ENCODE assay signal across 9 mouse cellular contexts in the genomic region with DNA sequence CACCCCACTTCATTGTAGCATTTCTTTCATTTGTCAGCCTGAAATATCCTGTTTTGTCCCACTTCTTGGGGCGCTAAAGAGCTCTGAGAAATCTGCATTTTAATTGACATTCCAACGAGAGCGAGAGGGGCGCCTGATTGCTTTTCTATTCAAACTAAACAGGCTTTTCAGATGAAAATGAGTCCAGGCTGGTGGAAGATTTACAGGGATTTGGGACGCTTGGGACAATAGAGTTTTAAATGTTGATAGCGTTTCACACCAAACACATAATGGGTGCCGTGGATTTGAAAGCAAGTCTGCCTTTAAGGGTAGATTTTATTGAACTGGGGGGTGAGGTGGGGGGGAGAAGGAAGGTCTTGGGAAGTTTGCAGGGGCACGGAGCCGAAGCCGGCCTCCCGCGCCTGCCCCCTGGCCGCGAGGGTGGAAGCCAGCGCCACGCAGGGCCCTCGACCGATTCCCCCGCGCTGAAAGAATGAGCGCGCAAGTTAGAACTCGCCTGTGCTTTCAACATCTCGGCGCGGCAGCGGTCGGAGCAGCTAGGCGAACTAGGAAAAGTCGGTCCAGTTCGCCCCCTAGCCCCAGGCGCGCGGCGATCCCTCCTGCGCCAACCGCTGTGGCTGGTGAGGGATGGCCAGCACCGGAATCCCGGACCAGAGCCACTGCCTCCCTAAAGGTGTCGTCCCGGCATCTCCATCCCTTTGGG.
DNase-seq lines count a peak whose midpoint lies in the region; ATAC-seq and TF ChIP-seq lines count a peak whose summit lies in the region.
"Had no signal": no experiment of that assay in that cellular context is flagged by ENCODE, and none has a peak within 500 bp of the region (broad histone marks: within the 10 kb centered on the region; RNA-seq: fewer than 3 reads in every experiment).

No protein-coding gene starts in this region.

- no peak for TF ChIP-seq POLR2A in ES-Bruce4 (IDR thresholded peaks at IDR 0.05; ENCODE audit: insufficient read depth, low read length)
- no peak for TF ChIP-seq POLR2A in limb, embryonic 14.5 days (IDR thresholded peaks at IDR 0.05; ENCODE audit: borderline replicate concordance, extremely low read depth, insufficient read depth, insufficient read length)

- under 1% methylated on average over 41 of the region's 41 CpGs for WGBS in forebrain, embryonic 14.5 days
- under 1% methylated on average over 41 of the region's 41 CpGs for WGBS in hindbrain, postnatal 0 days
- under 1% methylated on average over 40 of the region's 41 CpGs for WGBS in limb, embryonic 14.5 days
- WGBS in midbrain, embryonic 15.5 days = under 1% methylated on average over 41 of the region's 41 CpGs

- H3K36me3 ChIP-seq in ES-Bruce4 (ENCODE audit: control insufficient read depth, insufficient read depth, low read length, poor library complexity, severe bottlenecking) = no peaks in the 10 kb centered on the region
- peaks cover 7% of the 10 kb centered on the region; the same call in 1 of the 2 replicates for H3K36me3 ChIP-seq in forebrain, embryonic 14.5 days (ENCODE audit: control insufficient read depth, insufficient read depth, low read length)
- no peaks in the 10 kb centered on the region for H3K36me3 ChIP-seq in hindbrain, postnatal 0 days (ENCODE audit: insufficient read depth, low read length)
- peaks cover 17% of the 10 kb centered on the region for H3K36me3 ChIP-seq in limb, embryonic 14.5 days (ENCODE audit: control insufficient read depth, insufficient read depth, low read length)
- no peaks in the 10 kb centered on the region for H3K36me3 ChIP-seq in midbrain, embryonic 15.5 days (replicated peaks)

- H3K4me3 ChIP-seq in ES-Bruce4 (ENCODE audit: low read depth, low read length) = peak overlapping the region; percentile 82
- H3K4me3 ChIP-seq in forebrain, embryonic 14.5 days (ENCODE audit: low read depth, low read length) = peak overlapping the region; percentile 68
- H3K4me3 ChIP-seq in hindbrain, postnatal 0 days (ENCODE audit: low read length) = peak overlapping the region; percentile 67
- peak overlapping the region; percentile 77 for H3K4me3 ChIP-seq in limb, embryonic 14.5 days (replicated peaks; ENCODE audit: low read length)
- peak overlapping the region; percentile 60 for H3K4me3 ChIP-seq in midbrain, embryonic 15.5 days

- 0 out of 2 replicates have a peak, but pooled peaks have one; percentile 5 for TF ChIP-seq EP300 in ES-Bruce4 (IDR thresholded peaks at IDR 0.05; ENCODE audit: insufficient read depth, low read depth, low read length)

- TF ChIP-seq CTCF in ES-Bruce4 (IDR thresholded peaks at IDR 0.05; ENCODE audit: low read depth, low read length) = no peak
- TF ChIP-seq CTCF in hindbrain, postnatal 0 days (IDR thresholded peaks at IDR 0.05; ENCODE audit: low read depth) = peak; percentile 52

- DNase-seq in adrenal gland, adult 18-20 months (ENCODE audit: low spot score in 2 of 2) = peak; percentile 49 to 58
- DNase-seq in forebrain, embryonic 14.5 days (ENCODE audit: low spot score) = peak; percentile 93
- DNase-seq in hindbrain, postnatal 0 days (ENCODE audit: low spot score) = peak; percentile 78
- peak; percentile 71 for DNase-seq in limb, embryonic 14.5 days (ENCODE audit: low spot score)
- DNase-seq in testis, postnatal 14 days (ENCODE audit: low spot score) = peak; percentile 29
- no peak for DNase-seq in thymus, postnatal 10 days (ENCODE audit: low spot score in 2 of 2)

- no peak overlapping the region for H3K27ac ChIP-seq in ES-Bruce4 (ENCODE audit: insufficient read depth, low read length)
- H3K27ac ChIP-seq in forebrain, embryonic 14.5 days (ENCODE audit: low read depth, low read length) = peak overlapping the region; percentile 87
- H3K27ac ChIP-seq in hindbrain, postnatal 0 days = peak overlapping the region; percentile 72
- H3K27ac ChIP-seq in limb, embryonic 14.5 days (replicated peaks; ENCODE audit: low read depth, low read length) = peak overlapping the region; percentile 90
- peak overlapping the region; percentile 75 for H3K27ac ChIP-seq in midbrain, embryonic 15.5 days
- H3K27ac ChIP-seq: macrophage had no signal

- H3K4me2 ChIP-seq in forebrain, embryonic 14.5 days (ENCODE audit: low read length) = peak overlapping the region; percentile 79
- peak overlapping the region; percentile 91 for H3K4me2 ChIP-seq in hindbrain, postnatal 0 days (ENCODE audit: low read depth, low read length)
- peak overlapping the region; percentile 79 for H3K4me2 ChIP-seq in limb, embryonic 14.5 days (replicated peaks; ENCODE audit: low read depth, low read length, severe bottlenecking)
- peak overlapping the region; percentile 97 for H3K4me2 ChIP-seq in midbrain, embryonic 15.5 days

- H3K4me1 ChIP-seq in ES-Bruce4 (ENCODE audit: control insufficient read depth, insufficient read depth, low read length) = no peaks in the 10 kb centered on the region
- H3K4me1 ChIP-seq in forebrain, embryonic 14.5 days (ENCODE audit: control insufficient read depth, insufficient read depth, low read length) = peaks cover 46% of the 10 kb centered on the region
- H3K4me1 ChIP-seq in hindbrain, postnatal 0 days (ENCODE audit: insufficient read depth, low read length) = peaks cover 19% of the 10 kb centered on the region
- peaks cover 46% of the 10 kb centered on the region for H3K4me1 ChIP-seq in limb, embryonic 14.5 days (ENCODE audit: control insufficient read depth, insufficient read depth, low read length)
- H3K4me1 ChIP-seq in midbrain, embryonic 15.5 days = peaks cover 72% of the 10 kb centered on the region

- peaks cover 4% of the 10 kb centered on the region; the same call in 1 of the 2 replicates for H3K27me3 ChIP-seq in ES-Bruce4 (ENCODE audit: control insufficient read depth, insufficient read depth, low read length, poor library complexity, severe bottlenecking)
- no peaks in the 10 kb centered on the region for H3K27me3 ChIP-seq in forebrain, embryonic 14.5 days (replicated peaks; ENCODE audit: control insufficient read depth, insufficient read depth, low read length)
- no peaks in the 10 kb centered on the region for H3K27me3 ChIP-seq in hindbrain, postnatal 0 days (ENCODE audit: insufficient read depth, low read length)
- peaks cover 5% of the 10 kb centered on the region; the same call in 1 of the 2 replicates for H3K27me3 ChIP-seq in limb, embryonic 14.5 days (ENCODE audit: control insufficient read depth, insufficient read depth, low read length)
- H3K27me3 ChIP-seq in midbrain, embryonic 15.5 days (replicated peaks) = no peaks in the 10 kb centered on the region; the same call in none of the 2 replicates

- H3K9me3 ChIP-seq in ES-Bruce4 (replicated peaks; ENCODE audit: control insufficient read depth, insufficient read depth, low read length, poor library complexity, severe bottlenecking) = no peaks in the 10 kb centered on the region
- H3K9me3 ChIP-seq in forebrain, embryonic 14.5 days (replicated peaks; ENCODE audit: control insufficient read depth, low read length) = no peaks in the 10 kb centered on the region
- no peaks in the 10 kb centered on the region for H3K9me3 ChIP-seq in hindbrain, postnatal 0 days (ENCODE audit: low read length)
- no peaks in the 10 kb centered on the region for H3K9me3 ChIP-seq in limb, embryonic 14.5 days (ENCODE audit: control insufficient read depth, low read length)
- no peaks in the 10 kb centered on the region for H3K9me3 ChIP-seq in midbrain, embryonic 15.5 days

- ATAC-seq in forebrain, embryonic 14.5 days = peak; percentile 22
- ATAC-seq in hindbrain, postnatal 0 days = peak; percentile 34; the same call in 1 of the 2 replicates
- ATAC-seq in limb, embryonic 14.5 days (ENCODE audit: low FRiP score, low read depth) = peak; percentile 11; the same call in 1 of the 2 replicates
- ATAC-seq in midbrain, embryonic 15.5 days (replicated peaks) = 0 out of 2 replicates have a peak, but pooled peaks have one; percentile 27

- H3K9ac ChIP-seq in ES-Bruce4 (ENCODE audit: low read depth, poor library complexity, severe bottlenecking) = peak overlapping the region; percentile 63
- H3K9ac ChIP-seq in forebrain, embryonic 14.5 days (ENCODE audit: low read length) = peak overlapping the region; percentile 84
- peak overlapping the region; percentile 54 for H3K9ac ChIP-seq in hindbrain, postnatal 0 days (replicated peaks; ENCODE audit: low read length)
- peak overlapping the region; percentile 92 for H3K9ac ChIP-seq in limb, embryonic 14.5 days (ENCODE audit: low read depth, low read length, severe bottlenecking)
- peak overlapping the region; percentile 66 for H3K9ac ChIP-seq in midbrain, embryonic 15.5 days

Comparison
In these comparisons a context has a peak if more than half of its experiments do, and no peak if none do; other contexts are left out.
1. DNase-seq: peak in adrenal gland, adult 18-20 months (2 of 2), forebrain, embryonic 14.5 days (single experiment), hindbrain, postnatal 0 days (single experiment), limb, embryonic 14.5 days (single experiment) and testis, postnatal 14 days (single experiment); none in thymus, postnatal 10 days (0 of 2).
2. Peak in every context shown above with its lines, with median percentiles within 50 percentile points of each other: H3K4me3 ChIP-seq, H3K9ac ChIP-seq, ATAC-seq and H3K4me2 ChIP-seq.